Mouse (Mus musculus): ENCODE results near the gene Eif5b.
"Not testable (repeated sequence)": the region's sequence is repeated elsewhere in the genome, so short reads cannot be mapped to it uniquely, and the experiment has no call there.

Gene Eif5b

DNA sequence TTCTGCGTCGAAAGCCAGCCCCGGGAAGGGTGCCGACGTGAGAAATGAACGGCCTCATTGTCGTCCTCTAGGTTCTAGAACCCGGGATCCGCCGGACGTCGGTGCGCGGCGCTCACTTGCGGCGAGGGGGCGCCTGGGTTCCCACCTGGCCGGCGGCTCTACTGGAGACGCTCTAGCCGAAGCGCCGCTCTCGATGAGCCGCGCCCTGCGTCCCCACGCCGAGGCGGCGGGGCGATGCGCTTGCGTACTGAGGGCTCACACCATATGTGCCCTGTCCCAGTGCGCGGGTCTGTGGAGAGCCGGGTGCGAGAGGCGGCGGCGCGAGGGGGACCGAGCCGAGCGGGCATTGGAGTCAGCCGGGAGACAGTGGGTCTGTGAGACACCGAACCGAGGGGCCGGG, at the start of gene Eif5b, which contains the start of gene Txndc9:
TSS of gene Eif5b (plus strand) at position 144 of the 400 bp plus-strand sequence.
TSS of gene Txndc9 (minus strand) at position 27 of the 400 bp plus-strand sequence.
- DNase-seq (ENCODE audit: low spot score in 2 of 2): peak; percentile 91 to 93

GRCm38 (mm10) chr1:37948906-37949305, 48.9 kb upstream of the Eif5b start:
- DNase-seq (ENCODE audit: low spot score in 2 of 2): no peak

DNA sequence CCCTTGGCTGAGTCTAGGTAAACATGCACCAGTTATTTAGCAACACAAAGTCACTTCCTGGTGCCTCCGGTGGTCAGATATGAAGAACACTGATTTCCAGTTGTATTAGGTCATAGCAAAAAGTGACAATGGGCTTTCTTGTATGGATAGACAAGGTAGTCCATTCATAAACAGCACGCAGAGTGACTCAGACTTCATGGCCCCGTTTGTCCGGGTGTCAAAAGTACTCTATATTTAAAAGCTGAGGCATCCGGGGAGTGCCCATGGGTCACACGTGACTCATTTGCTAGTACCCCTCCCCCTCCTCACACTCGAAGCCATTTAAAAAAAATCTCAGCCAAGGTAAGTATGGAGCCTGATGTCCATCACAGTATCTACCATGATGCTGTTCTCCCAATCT, 43.0 kb upstream of the Eif5b start:
- no peak for DNase-seq (ENCODE audit: low spot score in 2 of 2)

GRCm38 (mm10) chr1:37955251-37955650, 42.6 kb upstream of the Eif5b start:
- DNase-seq (ENCODE audit: low spot score in 2 of 2): no peak

GRCm38 (mm10) chr1:37956690-37957431, 40.9 kb upstream of the Eif5b start:
- no peak for DNase-seq (ENCODE audit: low spot score in 2 of 2)

GRCm38 (mm10) chr1:37957659-37958058, 40.2 kb upstream of the Eif5b start, which contains the start of gene Lyg1:
Gene Lyg1 (minus strand): TSS chr1:37957759.
- no peak for DNase-seq (ENCODE audit: low spot score in 2 of 2)

GRCm38 (mm10) chr1:37958516-37958915, 39.3 kb upstream of the Eif5b start:
- no peak for DNase-seq (ENCODE audit: low spot score in 2 of 2)

DNA sequence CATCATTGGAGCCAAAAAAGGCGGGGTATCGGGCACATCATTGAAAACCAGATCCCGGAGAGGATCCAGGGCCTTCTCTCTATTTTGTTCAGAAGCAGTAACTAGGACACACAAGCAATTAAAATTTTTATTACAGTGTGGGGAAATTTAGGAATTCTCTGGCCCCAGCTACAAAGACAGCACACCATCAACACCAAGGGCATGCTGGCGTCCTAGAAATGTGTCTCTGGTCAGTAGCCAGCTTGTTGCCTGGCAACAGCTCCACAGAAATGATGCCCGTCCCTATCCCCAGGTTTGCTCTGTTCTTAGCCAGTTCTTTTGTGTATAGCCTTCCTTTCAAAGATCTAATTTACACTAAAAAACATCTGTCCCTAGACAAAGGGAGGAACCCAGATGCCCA, 38.3 kb upstream of the Eif5b start:
- no peak for DNase-seq (ENCODE audit: low spot score in 2 of 2)

DNA sequence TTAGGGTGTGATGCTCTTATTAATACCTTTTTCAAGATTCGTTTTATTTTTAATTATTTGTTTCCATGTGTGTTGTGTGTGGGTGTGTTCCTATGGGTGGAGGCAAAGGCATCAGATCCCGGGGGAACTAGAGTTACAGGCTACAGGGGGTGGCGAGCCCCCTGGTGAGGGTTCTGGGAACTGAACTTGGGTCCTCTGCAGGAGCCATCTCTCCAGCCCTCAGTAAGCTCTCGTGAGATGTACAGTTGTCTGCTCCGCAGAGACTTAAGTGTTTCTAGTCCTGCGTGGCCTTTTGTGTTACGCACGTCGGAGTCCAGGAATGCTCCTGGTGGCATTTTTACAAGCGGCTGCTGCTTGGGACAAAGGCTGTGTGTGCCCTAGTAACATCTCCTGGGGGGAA, 32.2 kb upstream of the Eif5b start:
- no peak for DNase-seq (ENCODE audit: low spot score in 2 of 2)

DNA sequence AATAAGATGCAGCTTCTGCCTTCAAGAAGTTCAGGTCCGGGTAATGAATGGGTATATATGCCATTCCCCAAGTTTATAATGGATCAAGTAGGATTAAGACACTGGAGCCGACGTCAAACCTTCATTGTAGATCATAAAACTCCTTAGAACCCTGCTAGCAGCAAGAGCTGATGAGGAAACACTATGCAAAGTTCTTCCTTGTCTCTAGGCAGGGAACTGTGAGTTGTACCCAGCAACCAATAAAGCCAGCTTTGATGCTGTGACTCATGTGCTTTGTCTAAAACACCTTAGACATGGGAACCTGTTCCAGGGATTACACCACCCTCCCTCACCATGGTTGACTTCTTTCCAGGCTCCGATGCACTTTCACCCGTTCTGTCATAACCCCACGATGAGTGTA, 29.1 kb upstream of the Eif5b start:
- DNase-seq (ENCODE audit: low spot score in 2 of 2): no peak

GRCm38 (mm10) chr1:37971520-37971919, 26.3 kb upstream of the Eif5b start:
- no peak for DNase-seq (ENCODE audit: low spot score in 2 of 2)

DNA sequence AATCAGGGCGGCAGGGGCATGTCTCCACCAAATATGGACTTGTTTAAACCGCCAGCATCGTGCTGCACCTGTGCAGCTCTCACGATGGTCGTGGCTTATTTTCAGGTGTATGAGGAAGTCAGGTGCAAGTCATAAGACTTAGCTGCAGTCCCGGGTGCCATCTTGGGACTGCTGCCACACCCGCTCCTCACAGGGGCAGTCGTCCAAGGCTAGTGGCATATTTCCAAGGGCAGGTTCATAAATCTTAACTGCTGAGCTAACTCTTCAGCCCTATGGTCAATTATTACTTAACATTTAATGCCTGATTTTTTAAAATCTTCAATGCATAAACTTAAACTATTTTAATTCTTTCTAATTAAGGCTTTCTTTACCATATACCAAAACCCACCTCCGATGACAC, 21.1 kb upstream of the Eif5b start:
- DNase-seq (ENCODE audit: low spot score in 2 of 2): not testable (repeated sequence)

- no peak for DNase-seq (ENCODE audit: low spot score in 2 of 2)
Measured at GRCm38 (mm10) chr1:37977303-37977702, 20.5 kb upstream of the Eif5b start.

DNA sequence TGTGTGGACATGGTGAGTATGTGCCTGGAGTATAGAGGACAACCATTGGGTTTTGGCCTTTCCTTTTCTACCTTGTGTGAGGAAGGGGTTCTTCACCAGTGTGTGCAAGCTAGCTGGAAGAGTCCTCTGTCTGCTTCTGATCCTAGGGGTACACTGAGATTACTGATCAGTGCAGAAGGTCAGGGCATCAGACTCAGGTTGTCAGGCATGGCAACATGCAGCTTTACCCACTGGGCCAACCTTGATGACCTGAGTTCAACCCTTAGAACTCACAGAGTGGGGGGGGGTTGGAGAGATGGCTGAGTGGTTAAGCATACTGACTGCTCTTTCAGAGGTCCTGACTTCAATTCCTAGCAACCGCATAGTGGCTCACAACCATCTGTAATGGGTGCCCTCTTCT, 13.5 kb upstream of the Eif5b start:
- DNase-seq (ENCODE audit: low spot score in 2 of 2): no peak

- DNase-seq (ENCODE audit: low spot score in 2 of 2): peak in 1 of 2 experiments; percentile 12
Measured at GRCm38 (mm10) chr1:37985764-37986323, 12.0 kb upstream of the Eif5b start.

- DNase-seq (ENCODE audit: low spot score in 2 of 2): no peak
Measured at GRCm38 (mm10) chr1:37987856-37988255, 10.0 kb upstream of the Eif5b start.

DNA sequence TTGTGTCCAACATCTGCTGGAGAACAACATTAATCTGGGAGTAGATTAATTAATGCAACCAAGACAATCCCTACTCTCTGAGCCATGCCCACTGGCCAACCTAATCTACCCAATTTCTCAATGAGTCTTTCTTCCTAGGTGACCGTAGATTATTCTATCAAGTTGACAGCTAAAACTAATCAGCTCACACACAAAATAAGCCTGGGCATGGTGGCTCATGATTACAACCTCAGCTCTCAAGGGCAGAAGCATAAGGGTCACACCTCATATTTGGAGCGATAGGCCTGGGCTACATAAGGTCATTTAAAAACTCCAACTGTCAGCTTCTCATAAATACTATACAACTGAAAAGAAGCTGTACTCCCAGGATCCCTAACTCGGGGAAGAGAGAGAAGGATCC, 1.6 kb upstream of the Eif5b start:
- no peak for DNase-seq (ENCODE audit: low spot score in 2 of 2)

DNA sequence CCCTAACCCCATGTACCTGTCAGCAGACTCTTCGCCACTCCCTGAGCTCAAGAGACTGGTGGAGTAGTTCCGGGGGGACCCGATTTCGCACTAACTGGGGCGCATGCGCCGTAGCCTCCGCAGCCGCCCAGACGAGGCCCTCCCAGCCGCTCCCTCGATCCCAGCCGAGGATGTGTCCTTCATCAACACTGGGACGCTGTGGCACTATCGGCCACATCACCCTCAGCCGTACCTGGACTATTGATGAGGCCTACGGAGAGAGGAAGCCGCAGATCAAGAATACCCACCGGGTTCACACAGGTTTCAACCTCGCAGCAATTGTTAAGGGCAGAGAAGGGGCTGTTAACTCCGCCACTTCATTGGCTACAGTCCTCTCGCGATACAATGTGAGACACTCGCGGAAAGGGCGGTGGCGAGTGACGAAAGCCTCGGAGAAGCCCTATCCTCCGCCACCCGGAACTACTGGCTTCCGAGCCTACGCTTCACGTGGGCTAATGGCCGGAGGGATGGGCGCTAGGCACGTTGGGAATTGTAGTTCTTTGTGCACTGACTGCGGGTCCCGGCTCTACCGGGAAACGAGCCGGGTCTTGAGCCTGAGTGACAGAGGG, 829 bp upstream of the Eif5b start:
- peak; percentile 88 to 95 for DNase-seq (ENCODE audit: low spot score in 2 of 2)

DNA sequence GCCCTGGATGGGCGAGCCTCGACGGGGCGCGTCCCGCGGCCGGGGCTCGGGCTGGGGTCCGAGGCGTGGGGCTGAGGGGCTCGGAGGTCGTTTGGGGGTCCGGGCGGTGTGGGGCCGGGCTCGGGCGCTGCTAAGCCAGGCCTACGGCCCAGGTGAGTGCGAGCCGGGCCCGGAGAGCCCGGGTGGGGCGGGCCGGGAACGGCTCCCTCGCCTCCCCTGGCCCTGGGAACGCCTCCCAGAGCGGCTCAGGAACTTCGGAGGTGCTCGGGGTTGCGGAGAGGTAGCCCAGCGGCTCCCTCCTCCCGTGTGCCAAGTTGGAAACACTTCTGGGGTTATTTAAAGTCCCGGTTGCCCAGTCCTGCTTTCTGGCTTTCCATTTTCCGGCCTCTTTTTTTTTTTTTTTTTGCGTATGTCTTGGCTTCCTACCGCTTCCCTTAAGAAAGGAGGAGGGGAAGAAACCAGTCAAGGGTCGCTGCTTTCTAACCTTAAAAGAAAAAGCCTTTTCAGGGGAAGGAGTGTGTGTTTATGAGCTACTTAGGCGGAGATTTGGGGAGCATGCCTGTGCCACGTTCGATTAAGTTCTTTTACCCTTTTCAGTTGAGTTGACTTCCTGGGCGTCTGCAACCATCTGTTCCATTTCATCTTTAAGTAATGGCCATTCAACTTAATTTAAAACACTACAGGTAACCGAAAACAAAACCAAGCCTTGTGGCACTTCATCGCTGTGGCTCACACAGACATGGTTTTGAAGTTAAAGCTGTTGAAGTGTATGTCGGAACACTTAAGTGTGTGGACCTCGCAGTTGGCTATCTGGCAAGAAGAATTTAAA, 775 bp downstream of the Eif5b start:
- DNase-seq (ENCODE audit: low spot score in 2 of 2): no peak

GRCm38 (mm10) chr1:37999552-37999951, 1.7 kb downstream of the Eif5b start:
- DNase-seq (ENCODE audit: low spot score in 2 of 2): no peak

GRCm38 (mm10) chr1:38000844-38001243, 3.0 kb downstream of the Eif5b start:
- no peak for DNase-seq (ENCODE audit: low spot score in 2 of 2)

DNA sequence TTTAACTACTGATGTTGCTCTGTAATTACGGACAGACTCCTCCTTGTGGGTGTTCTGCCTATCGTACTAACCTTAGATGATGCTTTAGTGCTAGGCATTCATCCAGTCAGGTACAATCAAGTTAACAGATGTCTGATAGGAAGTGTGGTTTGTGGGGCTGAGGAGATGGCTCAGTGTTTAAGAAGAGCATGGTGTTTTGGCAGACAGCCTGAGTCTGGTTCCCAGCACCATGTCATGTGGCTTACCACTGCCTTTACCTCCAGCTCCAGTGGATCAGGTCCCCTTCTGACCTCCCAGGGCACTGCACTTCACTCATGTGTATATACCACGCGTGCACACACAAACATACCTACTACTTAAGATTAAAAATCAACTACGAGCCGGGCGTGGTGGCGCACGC, 4.1 kb downstream of the Eif5b start:
- DNase-seq (ENCODE audit: low spot score in 2 of 2): no peak
